Mouse (Mus musculus): ENCODE data around the gene Tmem229b.
"Not testable (repeated sequence)": the region's sequence is repeated elsewhere in the genome, so short reads cannot be mapped to it uniquely, and the experiment has no call there.

Gene Tmem229b

DNA sequence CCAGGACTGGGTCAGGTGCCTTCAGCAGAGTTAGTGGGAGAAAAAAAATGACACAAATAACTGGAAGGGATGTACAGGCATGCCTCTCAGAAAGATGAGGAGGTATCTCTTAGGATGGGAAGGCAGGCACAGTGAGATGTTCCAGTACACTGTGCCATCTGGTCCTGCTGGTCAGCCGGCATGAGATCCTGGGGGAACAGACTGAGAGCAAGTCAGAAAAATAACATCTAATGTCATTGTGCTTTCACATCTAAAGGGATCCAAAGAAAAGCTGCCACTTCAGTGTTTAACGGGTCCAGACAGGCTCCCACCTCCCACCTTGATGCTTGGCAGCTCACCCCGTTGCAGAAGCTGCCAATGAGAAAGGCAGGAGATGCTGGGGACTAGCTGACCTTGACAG lies 54.9 kb downstream of the Tmem229b start:
- ATAC-seq (ENCODE audit: low TSS enrichment), result peak; percentile 76

DNA sequence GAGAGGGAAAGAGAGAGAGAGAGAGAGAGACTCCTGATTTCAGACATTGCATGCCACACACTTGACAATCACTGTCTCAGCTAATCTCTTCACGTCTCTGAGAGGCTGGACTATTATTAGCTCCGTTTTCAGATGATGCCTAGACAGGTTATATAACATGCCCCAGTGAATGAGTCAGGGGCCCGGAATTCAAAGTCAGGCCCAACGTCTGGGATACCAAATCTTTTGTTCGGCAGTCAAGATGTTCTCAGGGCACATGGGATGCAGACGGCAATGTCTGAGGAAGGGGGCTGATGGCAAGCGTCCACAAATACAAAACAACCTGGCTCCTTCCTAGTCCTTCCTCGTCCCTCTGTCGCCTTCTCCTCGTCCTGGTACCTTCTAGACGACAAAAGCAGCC lies 55.4 kb downstream of the Tmem229b start:
- peak; percentile 31 for ATAC-seq (ENCODE audit: low TSS enrichment)

DNA sequence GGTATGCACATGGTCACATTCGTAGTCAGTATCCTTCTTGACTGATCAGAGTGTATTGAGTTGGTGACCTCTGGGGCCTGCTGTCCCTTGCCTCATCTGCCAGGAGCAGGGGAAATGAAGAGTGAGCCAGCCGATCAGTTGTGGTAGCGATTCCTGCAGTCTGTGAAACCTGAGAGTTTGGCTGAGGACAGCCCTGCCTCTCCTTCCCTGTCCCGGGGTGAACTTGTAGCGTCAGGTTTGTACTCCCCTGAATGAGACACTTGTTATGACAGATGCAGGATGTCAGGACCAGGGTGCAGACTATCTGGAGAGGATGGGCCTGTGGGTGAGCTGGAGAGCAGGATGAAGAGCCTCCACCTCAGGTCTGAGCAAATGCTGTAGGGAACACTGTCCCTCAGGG lies 59.8 kb downstream of the Tmem229b start:
- ATAC-seq (ENCODE audit: low TSS enrichment), result no peak

DNA sequence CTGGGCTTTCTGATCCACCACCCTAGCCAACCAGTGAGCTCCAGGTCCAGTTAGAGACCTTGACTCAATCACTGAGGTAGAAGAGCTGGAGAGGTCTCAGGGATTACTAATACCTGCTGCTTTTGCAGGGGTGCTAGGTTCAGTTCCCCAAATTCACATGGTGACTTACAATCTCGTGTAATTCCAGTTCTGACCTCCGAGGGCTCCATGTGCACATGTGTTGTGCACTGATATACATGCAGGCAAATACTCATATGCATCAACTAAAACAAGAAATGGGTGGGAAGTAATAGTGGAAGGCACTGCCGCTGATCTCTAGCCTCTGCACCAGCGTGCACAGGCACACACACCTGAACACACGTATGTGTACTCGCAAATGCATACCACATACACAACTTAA lies 60.3 kb downstream of the Tmem229b start:
- no peak for ATAC-seq (ENCODE audit: low TSS enrichment)

DNA sequence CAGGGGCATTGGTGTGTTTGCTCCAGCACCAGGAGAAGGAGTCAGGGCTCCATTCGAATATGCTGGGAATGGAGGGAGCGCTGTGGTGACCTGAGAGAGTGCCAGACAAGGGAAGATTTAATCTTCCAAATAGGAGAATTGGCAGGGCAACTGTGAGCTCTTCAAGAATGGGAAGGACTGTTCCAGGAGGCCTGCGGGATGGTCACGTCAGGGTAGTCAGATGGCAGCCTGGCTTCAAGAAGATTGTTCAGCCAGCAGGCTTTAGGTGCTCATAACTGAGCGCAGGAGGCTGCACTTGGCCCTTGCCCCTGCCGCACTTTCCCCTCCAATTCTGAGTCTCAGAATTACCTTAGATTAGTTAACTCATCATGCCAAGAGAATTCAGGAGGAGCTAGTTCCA lies 64.5 kb downstream of the Tmem229b start:
- no peak for ATAC-seq (ENCODE audit: low TSS enrichment)

DNA sequence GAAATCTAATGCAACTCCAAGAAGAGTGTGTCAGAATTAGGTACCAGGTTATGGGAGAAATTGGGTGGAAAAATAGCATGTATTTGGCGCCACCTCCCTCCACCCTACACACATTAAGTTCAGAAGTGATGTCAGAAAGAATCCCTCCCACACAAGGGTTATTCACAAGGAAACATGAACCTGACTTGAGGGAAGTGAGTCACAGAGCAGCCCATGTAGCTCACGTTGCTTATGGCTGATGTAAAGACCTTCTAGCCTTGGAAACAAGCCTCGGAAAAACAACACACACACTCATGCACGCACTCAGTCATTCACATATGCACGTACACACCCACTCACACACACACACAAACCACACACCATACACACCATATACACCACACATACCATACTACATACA lies 67.3 kb downstream of the Tmem229b start:
- no peak for ATAC-seq (ENCODE audit: low TSS enrichment)

DNA sequence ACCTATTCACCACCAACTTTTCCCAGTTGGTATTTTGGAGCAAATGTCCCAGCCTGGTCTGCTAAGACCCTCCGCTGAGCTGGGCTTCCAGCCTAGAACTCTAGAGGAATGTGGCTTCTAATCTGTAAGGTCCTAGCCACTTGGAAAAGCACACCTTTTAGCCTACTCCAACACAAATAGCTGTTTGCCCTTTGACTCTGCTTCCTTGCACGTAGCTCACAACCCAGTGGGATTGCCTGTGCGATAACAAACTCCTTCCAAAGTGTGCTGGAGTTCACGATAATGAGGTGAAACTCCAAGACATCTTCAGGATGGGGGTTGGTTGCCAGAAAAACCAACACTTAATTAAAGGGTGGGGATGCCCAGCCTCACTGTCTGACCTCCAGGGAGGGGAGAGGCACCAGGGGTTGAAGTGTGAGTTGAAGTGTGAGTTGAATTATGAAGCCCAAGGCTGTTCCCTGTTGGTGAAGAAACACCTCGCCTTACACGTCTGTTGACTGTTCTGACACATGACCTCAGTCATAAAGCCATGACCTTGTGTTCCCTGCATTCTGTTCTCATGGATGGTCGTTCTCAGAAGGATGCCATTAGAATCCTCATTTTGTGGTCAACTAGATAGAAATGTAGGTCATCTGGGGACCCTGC lies 67.9 kb downstream of the Tmem229b start:
- no peak for ATAC-seq (ENCODE audit: low TSS enrichment)

DNA sequence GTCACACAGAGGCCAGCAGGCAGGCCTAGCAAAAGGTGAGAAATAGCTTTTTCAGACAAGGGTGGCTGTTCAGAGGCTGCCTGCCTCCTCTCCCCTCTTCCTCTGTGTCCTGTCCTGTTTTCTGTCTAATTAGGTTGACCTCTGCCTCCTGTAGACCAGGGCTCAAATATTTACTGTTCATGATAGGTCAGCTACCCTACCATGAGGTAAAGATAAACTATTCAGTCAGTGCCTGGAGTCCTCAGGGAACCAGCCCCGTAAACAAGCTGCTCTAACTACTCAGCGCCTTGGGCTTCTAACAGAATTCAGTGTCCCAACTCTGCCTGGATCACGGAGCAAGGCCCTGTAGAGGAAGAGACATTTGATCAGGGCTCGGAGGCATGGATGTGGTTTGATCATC lies 70.9 kb downstream of the Tmem229b start:
- no peak for ATAC-seq (ENCODE audit: low TSS enrichment)

DNA sequence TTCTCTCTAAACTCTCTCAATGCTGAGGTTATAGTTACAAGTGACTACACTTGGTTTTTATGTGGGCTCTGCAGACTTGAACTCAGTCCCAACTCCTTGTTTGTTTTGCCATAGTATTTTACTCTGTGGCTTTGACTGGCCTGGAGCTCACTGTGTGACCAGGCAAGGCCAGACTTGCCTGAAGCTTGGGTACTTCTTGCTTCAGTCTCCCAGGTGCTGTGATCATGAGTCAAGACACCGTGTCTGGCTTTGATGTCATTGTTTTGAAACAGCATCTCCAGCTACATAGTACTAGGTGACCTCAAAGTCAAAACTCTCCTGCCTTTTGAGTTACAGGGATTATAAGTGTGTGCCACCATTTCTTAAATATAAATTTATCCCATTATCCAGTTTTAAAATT lies 77.5 kb downstream of the Tmem229b start:
- ATAC-seq (ENCODE audit: low TSS enrichment), result no peak

DNA sequence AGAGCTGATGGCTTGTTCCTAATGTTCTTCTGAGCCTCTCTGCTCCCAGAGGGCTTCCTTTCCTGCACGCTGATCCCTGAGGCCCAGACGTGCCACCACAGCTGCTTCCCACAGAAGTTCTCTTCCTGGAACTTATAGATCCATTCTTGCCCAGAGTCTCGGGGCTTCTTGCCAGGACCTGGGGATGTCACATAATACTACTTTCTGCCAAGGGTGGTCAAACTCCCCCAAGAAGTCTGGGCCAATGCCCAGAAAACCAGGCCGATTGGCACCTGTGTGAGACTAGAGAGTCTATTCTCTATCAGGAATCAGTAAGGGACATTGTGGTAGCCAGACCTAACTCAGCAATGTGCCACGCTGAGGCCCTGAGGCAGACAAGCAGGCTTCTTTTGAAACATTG lies 80.1 kb downstream of the Tmem229b start:
- no peak for ATAC-seq (ENCODE audit: low TSS enrichment)

DNA sequence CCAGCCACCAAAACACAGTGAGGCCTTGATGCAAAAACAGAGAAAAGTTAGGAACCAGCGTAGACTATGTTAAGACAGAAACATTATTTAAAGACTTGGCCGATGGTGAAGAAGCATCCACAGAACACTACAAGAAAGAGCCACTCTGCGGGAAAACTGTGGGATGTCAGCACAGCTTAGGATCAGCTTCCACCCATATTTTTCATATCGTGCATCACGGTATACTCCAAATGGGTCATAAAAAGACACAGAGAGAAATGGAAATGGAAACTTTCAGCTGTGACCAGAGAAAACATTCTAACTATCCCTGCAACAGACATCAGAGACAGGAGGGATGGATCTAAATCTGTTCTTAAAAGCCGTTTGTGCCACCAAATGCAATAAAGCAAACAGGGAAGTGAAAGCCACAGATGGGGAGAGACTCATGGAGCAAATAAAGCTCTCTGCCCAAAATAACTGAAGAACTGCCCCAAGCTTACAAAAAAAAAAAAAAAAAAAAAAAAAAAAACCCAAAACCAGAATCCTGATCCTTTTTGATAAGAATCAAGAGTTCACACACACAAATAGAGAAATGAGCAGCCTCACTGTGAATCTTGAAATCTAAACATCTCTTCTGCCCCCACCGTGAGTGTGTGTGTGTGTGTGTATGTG lies 83.8 kb downstream of the Tmem229b start:
- ATAC-seq (ENCODE audit: low TSS enrichment), result peak; percentile 88

DNA sequence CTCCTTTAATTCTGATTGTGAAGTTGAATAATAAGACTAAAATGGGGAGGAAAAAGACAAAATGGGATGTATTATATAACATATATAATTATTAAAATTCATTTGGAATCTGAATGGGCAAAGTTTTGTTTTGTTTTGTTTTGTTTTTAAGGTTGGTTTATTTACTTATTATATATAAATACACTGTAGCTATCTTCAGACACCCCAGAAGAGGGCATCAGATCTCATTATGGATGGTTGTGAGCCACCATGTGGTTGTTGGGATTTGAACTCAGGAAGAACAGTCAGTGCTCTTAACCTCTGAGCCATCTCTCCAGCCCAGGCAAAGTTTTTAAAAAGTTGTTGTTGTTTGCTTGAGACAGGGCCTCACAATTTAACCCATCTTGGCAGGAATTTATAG lies 84.5 kb downstream of the Tmem229b start:
- ATAC-seq (ENCODE audit: low TSS enrichment), result not testable (repeated sequence)

DNA sequence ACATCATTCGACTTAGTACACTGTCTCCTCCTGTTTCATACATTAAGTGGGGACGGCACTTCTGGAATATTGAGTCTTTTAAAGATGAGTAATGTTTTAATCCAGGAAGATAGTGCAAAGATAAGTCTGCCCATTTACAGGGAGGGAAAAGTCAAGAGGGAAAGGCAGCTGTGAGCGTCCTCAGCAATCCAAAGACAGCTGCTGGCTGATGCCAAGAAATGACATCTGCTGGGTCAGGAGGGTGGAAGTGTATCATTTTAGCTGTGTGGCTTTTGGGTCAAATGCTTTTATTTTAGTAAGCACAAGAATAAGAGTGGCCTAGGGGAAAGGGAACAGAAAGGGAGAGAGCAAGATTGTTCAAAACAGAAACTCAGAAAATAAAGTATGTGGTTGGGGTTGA lies 85.4 kb downstream of the Tmem229b start:
- ATAC-seq (ENCODE audit: low TSS enrichment), result no peak

DNA sequence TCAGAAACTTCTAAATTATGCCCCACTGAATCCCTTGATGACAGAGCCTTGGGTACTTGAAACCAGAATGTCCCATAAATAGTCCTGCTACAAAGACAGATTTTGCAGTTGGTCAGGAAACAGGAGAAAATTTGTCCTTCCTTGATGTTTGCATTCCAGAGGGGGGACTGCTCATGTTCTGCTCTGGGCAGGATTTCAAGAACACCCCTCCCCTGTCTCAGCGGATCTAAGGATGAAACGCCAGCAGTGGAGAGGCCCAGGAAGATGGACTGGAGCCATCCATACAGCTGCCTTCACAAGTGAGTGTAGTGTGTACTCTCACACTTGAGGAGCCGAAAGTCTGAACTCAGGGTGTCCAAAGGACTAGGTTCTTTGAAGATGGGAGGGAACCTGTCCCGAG lies 86.0 kb downstream of the Tmem229b start:
- ATAC-seq (ENCODE audit: low TSS enrichment), result no peak

DNA sequence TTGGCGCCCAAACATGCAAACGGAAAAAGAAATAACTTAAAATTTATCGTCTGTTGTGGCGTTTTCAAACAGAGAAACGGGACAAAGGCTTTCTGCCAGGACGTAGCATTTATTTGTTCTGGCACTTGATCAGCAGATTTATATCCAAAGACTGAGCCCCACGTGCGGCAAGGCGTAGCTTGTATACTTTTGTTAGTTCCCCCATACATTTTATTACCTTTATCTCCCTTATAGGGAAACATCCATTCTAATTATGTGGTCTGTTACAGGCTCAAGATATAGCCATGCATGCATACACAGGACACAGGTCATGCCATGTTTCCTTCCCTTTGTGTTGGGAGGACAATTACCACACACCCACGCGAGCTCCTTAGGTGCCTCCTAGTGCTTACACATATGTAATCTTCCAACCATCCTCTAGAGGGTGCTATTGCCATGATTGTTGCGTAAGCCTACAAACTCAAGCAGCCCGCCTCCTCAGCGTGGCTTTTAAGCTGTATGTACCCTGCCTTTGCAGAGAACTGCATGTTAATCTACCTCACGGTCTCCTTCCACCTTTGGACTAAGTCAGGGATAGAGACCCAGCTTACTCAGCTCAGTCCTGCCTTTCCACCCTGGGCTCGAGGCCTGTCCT lies 88.2 kb downstream of the Tmem229b start:
- ATAC-seq (ENCODE audit: low TSS enrichment), result peak; percentile 85

DNA sequence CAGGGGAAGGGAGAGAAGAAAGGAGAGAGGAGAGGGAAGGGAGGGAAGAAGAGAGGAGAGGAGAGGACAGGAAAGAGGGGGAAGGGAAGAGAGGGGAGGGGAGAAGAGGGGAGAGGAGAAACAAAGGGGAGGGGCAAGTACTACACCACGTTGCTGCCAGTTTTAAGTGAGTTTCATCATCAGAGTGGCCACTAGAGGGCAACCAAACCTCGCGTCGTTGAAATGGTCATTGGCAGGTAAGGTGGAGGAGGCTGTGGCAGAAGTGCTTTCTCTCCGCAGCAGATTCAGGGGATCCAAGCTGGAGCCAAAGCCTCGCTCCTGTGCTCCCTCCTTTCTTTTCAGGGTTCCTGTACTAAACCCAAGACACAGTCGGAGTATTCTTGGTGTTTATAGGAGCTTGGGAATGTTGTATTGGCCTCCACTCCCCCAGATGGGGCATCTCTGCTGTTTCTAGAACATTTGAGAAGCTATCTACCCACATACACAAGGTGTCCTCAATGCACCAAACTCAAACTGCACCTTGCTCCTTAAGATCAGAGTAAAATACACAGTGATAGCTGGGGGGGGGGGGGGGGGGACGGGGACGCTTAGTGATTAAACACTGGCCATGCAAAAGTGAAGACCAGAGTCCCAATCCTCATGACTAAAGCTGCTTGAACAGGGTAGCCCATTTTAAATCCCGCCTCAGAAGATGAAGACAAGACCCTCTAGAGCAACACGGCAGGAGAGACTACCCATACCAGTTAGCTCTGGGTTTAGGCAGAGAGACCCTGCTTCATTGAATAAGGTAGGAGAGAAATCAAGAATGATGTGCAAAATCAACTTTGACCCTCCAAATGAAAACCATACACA lies 89.0 kb downstream of the Tmem229b start:
- peak; percentile 83 for ATAC-seq (ENCODE audit: low TSS enrichment)

DNA sequence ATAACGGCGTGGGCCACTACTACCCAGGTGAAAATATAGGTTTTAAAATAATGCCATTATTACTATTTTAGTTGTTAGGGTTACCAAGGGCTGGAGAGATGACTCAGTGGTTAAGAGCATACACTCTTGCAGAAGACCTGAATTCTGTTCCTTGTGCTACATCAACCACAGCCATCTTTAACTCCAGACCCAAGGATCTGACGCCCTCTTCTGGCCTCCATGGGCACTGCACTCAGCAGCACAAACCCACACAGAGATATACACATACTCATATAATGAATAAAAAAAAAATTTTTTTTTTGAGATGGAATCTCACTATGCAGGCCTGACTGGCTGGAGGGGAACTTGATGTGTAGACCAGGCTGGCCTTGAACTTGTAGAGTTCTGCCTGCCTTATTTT lies 91.1 kb downstream of the Tmem229b start:
- ATAC-seq (ENCODE audit: low TSS enrichment), result no peak

DNA sequence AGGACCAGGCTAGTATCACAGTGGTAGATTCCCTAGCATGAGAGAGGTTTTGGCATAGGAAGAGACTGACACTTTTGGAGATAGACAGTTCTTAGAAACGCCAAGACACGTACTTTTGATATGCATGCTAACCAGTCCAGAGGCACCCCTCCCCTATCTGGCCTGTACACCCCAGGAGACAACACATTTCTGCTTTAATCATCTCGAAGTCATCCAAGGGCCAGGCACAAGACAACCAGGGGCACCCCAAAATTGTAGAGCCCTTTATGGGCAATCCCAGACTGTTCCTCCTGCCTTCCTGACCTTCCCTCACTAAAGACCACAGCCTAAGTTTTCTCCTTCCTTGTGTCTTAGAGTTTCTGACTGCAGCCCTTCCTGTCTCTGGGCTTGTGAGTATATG lies 91.9 kb downstream of the Tmem229b start:
- no peak for ATAC-seq (ENCODE audit: low TSS enrichment)

DNA sequence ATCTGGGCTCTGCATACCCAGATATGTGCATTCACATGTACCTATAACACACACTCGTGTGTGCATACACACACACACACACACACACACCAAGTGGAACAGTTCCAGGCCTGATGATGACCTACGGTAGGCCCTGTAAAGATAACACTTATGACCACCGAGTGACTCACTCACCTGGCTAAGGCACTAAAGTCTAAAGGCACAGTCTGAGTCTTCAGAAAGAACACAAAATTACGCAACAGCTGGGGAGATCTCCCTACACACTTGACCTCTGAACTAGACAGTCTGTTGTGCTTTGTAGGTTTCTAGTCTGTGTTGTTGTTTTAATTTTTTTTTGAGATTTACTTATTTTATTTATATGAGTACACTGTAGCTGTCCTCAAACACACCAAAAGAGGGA lies 93.0 kb downstream of the Tmem229b start:
- no peak for ATAC-seq (ENCODE audit: low TSS enrichment)

Data from frontal cortex, adult (tissue).